Mouse (Mus musculus) small intestine, adult 2 months (tissue): Measurements from ENCODE around the gene Gm11444.

Experiments
- CTCF ChIP-seq: fragments of 200-500 bp; IDR thresholded peaks from 2 replicates; pipeline ENCODE4 v1.5.1; 2012; ENCODE audit warnings: low read depth, mild to moderate bottlenecking, control low read depth, inconsistent platforms, low read length, moderate library complexity, mixed read lengths; ENCODE audit not compliant: insufficient replicate concordance, insufficient read length; ENCODE audit errors: extremely low read depth
- POLR2A ChIP-seq: fragments of 200-500 bp; IDR thresholded peaks from 2 replicates; pipeline ENCODE4 v1.6.1; 2012; ENCODE audit warnings: low read depth, mild to moderate bottlenecking, control low read depth, inconsistent platforms, low read length, moderate library complexity

GRCm38 (mm10) chr11:85845921-85846320 lies 4.2 kb downstream of the Gm11444 start:
- TF ChIP-seq POLR2A: no peak
- no peak for TF ChIP-seq CTCF
